Mouse (Mus musculus): ENCODE data around the gene Nanos3.

DNA sequence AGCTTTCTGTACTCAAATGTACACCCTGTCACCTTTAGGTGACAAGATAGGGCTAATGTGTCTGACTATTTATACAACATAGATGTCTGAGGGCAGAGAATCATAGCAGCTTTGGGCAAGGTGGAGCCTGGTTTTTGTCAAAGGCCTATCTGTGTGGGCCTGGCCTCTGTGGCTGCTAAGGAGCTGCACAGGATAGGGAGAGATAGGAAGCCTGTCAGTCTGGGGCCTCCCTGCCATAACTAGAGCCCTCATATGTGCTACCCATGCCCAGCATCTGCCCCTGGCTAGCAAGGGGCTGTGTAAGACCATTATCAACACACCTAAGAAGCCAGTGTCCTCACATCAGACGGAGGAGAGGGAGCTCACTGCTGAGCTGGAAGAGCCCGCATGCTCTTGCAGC, 17.3 kb downstream of the Nanos3 start:
- TF ChIP-seq CTCF (IDR thresholded peaks at IDR 0.05; ENCODE audit: low read depth, low read length) (no peak), POLR2A (IDR thresholded peaks at IDR 0.05; ENCODE audit: extremely low read depth, insufficient read depth, low read length) (no peak)

Measured in liver, adult 2 months (tissue).